Mouse (Mus musculus) cerebellum, adult 2 months (tissue): ENCODE results near the gene Src. TPM values are rescaled to one million over a fixed set of nuclear protein-coding genes. Genes with fewer than 3 reads are reported as not detected.
A peak's percentile ranks its signal among the peaks of the same experiment; 100 is the strongest.

Experiments used
- DNase-seq, 2 experiments: peaks; one replicate each; pipeline ENCODE4 v3.0.0; 2021
- H3K27ac ChIP-seq: fragments of 200-500 bp; 2 replicates; pipeline ENCODE4 v1.5.1; 2012; ENCODE audit warnings: low read length, control low read depth, inconsistent platforms; ENCODE audit not compliant: insufficient read depth
- H3K27me3 ChIP-seq: fragments of 200-500 bp; 2 replicates; pipeline ENCODE4 v1.6.1; 2012; ENCODE audit warnings: inconsistent platforms, mild to moderate bottlenecking, low read length, moderate library complexity; ENCODE audit not compliant: control insufficient read depth, insufficient read depth
- H3K4me1 ChIP-seq: fragments of 200-500 bp; 2 replicates; pipeline ENCODE4 v1.6.1; 2011; ENCODE audit warnings: low read length; ENCODE audit not compliant: control insufficient read depth, insufficient read depth
- H3K4me3 ChIP-seq: fragments of 200-500 bp; replicated peaks from 2 replicates; pipeline ENCODE3; 2011; ENCODE audit warnings: mild to moderate bottlenecking, low read depth, low read length, control low read depth; ENCODE audit not compliant: insufficient read depth
- CTCF ChIP-seq: fragments of 200-500 bp; IDR thresholded peaks from 2 replicates; pipeline ENCODE4 v1.5.1; 2011; ENCODE audit warnings: low read depth, mild to moderate bottlenecking, control low read depth, low read length, moderate library complexity, borderline replicate concordance; ENCODE audit not compliant: insufficient read depth
- POLR2A ChIP-seq: fragments of 200-500 bp; IDR thresholded peaks from 2 replicates; pipeline ENCODE4 v1.6.1; 2011; ENCODE audit warnings: low read length, control low read depth, borderline replicate concordance; ENCODE audit not compliant: insufficient read depth
- WGBS: fragments of 180-500 bp; shearing (Covaris S2); methylation state at CpG from one replicate; pipeline ENCODE4 v1.1.7; 2018; 5-methylcytosine and 5-hydroxymethylcytosine counted together
- polyA plus RNA-seq: library from polyadenylated mRNA; depleted of rRNA; stranded (reverse); fragments of >200 nt; gene quantifications from 2 replicates; pipeline ENCODE4 v1.2.3, GENCODE M21; 2012

Src gene
- polyA plus RNA-seq, 1 experiment, result 48.3 TPM

DNA sequence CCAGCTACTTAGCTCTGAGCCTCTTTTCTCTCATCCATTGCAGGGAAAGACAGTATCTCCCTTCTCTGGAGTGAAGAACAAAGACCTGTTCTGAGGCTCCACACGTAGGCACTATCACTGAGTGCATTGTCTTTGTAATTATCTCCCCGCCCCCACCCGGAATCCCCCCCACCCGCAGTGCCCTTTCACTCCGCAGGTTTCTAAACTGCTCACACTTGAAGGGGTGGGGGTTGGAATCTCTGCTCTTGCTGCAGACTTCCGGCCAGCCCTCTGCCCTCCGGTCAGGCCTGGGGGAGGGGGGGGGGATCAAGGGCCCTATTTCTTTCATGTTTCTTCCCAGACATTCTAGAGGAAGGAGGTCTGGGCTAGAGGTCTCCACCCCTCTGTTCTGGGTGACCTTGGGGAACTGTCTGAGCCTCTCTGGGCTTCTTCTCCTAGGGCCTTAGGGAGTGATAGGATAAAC lies 396 bp downstream of the Src start:
- no peak overlapping the region for H3K4me3 ChIP-seq
- no peak for TF ChIP-seq CTCF
- no peak for TF ChIP-seq POLR2A
- H3K27ac ChIP-seq, result no peak overlapping the region
- no peaks in the 10 kb centered on the region for H3K27me3 ChIP-seq
- peaks cover 4% of the 10 kb centered on the region; the same call in 1 of the 2 replicates for H3K4me1 ChIP-seq
- no peak for DNase-seq
- WGBS, result 25% methylated on average over 7 of the region's 7 CpGs

GRCm38 (mm10) chr2:157419506-157419905 lies 1.3 kb downstream of the Src start:
- no peaks in the 10 kb centered on the region for H3K27me3 ChIP-seq
- H3K4me1 ChIP-seq, result peaks cover 4% of the 10 kb centered on the region; the same call in 1 of the 2 replicates
- no peak overlapping the region for H3K27ac ChIP-seq
- DNase-seq, result no peak
- H3K4me3 ChIP-seq, result no peak overlapping the region
- no peak for TF ChIP-seq CTCF
- TF ChIP-seq POLR2A, result no peak

- TF ChIP-seq CTCF (no peak), POLR2A (no peak)
- WGBS, result 91% methylated on average over 4 of the region's 4 CpGs
Measured at GRCm38 (mm10) chr2:157420404-157420803, 2.2 kb downstream of the Src start.

DNA sequence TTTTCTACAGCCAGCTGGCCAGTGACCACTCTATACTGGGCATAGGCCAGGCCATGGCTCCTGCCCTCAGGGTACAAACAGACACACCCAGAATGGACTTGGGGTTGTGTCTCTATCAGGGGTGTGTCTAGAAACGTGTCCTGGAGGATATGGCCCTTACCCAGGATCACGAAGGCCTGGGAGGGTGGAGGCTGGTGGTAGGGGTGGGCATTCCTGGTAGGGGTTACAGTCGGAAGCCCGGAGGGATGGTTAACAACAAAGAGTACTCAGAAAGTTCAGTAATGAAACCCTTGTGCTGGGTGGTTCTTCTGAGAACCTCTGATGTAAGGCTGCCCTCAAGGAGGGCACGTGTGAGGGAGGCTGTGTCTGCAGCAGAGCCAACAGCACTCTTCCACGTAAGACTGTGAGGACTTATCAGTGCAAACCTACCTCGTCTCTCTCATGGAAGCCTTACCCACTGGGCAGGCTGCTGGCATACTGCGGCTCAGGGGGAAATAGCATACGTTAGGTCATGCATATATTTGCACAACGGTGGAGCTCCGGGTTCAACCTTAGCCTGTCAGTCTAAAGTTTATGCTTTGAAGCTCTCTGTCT lies 3.9 kb downstream of the Src start:
- WGBS, result 89% methylated on average over 11 of the region's 11 CpGs
- DNase-seq, result no peak

More at GRCm38 (mm10) chr2:157420404-157420803, 2.2 kb downstream of the Src start:
- DNase-seq, result no peak
- no peak overlapping the region for H3K27ac ChIP-seq
- H3K4me3 ChIP-seq, result no peak overlapping the region
- H3K27me3 ChIP-seq, result no peaks in the 10 kb centered on the region
- peaks cover 4% of the 10 kb centered on the region; the same call in 1 of the 2 replicates for H3K4me1 ChIP-seq

DNA sequence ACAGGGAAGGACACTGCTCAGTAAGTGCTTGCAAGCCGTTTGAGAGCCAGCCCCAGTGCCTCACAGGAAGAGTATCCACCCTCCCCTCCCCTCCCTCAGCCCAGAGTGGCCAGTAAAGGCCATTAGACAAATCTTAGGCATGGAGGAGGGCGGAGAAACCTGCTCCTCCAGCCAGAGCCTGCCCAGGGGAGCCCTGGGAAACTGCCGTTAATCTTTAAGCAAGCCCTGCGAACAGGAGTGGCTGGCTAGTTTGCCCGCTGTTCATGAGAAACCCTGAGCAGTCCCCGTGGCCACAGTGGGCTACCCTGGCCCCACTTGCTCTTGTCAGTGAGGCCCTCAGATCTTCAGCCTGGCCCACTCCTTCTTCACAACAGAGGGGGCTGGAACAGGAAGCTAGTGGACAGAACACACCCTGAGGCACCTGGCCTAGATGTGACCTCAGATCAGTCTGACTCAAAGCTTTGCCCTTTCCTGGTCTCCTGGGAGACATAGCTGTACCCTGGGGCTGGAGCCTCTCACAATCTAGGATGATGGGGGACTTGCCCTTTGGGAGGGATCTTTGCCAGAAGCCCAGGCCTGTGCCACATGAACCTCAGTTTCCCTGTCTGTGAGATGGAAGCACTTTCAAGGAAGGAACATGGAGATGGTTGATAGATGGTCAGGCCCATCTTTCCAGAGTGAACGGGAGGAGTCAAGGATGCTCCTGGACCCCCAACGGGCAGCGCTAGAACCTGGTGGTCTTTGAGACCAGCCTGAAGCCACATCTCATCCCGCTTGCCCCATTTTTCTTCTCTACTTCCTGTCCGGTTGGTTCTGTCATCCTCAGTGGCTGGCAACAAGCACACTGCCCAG lies 4.8 kb downstream of the Src start:
- Histone ChIP-seq H3K27me3 (no peaks in the 10 kb centered on the region), H3K27ac (peak overlapping the region; percentile 8; the same call in 1 of the 2 replicates), H3K4me1 (peaks cover 10% of the 10 kb centered on the region; the same call in 1 of the 2 replicates), H3K4me3 (peak overlapping the region; percentile 86)
- TF ChIP-seq CTCF (no peak), POLR2A (no peak)
- no peak for DNase-seq
- WGBS, result 71% methylated on average over 11 of the region's 11 CpGs

More for the DNA sequence above, 3.9 kb downstream of the Src start:
- no peak overlapping the region for H3K27ac ChIP-seq
- peaks cover 9% of the 10 kb centered on the region; the same call in 1 of the 2 replicates for H3K4me1 ChIP-seq
- no peak overlapping the region for H3K4me3 ChIP-seq
- no peaks in the 10 kb centered on the region for H3K27me3 ChIP-seq
- TF ChIP-seq CTCF (no peak), POLR2A (no peak)

GRCm38 (mm10) chr2:157423706-157424125 lies 5.5 kb downstream of the Src start:
- TF ChIP-seq CTCF (no peak), POLR2A (no peak)
- H3K27me3 ChIP-seq, result no peaks in the 10 kb centered on the region
- peaks cover 10% of the 10 kb centered on the region; the same call in 1 of the 2 replicates for H3K4me1 ChIP-seq
- H3K27ac ChIP-seq, result peak overlapping the region; percentile 8; the same call in 1 of the 2 replicates
- WGBS, result 4% methylated on average over 21 of the region's 21 CpGs
- H3K4me3 ChIP-seq, result peak overlapping the region; percentile 86
- DNase-seq, result peak in 1 of 2 experiments; percentile 32

DNA sequence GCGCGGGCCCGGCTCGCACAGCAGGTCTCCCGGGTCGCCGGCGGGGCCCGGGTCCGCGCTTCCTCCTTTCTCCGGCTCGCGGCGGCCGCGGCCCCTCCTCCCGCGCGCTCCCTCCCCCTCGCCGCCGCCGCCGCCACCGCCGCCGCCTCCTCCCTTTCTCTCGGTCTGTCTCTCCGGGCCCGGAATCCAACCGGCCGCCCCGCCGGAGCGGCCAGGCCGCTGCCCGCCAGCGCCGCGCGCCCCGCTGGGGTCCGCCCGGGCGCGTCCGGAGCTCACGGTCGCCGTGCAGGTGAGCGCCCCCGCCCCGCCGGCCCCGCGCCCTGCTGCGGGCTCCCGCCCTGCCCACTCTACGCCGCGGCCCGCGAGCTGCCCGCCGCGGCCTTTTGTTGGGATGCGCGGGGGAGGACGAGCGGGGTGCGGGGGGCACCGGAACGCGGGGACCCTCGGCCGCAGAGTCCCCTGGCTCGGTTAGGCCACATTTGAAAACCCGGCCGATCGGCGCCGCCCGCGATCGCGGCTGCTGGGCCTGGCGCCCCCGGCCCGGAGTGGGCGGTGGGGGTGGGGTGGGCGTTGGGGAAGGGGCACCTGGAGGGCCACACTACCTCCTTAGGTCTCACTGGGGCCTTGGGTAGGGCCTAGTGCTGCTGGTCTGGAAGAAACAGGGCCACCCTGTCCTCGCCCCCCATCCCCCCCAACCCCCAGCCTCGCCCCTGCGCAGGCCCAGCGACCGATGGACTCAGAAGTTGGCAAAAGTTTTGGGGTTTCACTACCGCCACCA lies 6.1 kb downstream of the Src start:
- WGBS, result 2% methylated on average over 78 of the region's 98 CpGs
- peak overlapping the region; percentile 86 for H3K4me3 ChIP-seq
- TF ChIP-seq POLR2A, result no peak
- TF ChIP-seq CTCF, result no peak
- peaks cover 10% of the 10 kb centered on the region; the same call in 1 of the 2 replicates for H3K4me1 ChIP-seq
- H3K27ac ChIP-seq, result no peak overlapping the region
- DNase-seq, result peak; percentile 58 to 73
- H3K27me3 ChIP-seq, result no peaks in the 10 kb centered on the region
